Mouse (Mus musculus) embryonic fibroblast, embryonic 13.5 days (primary cell): ENCODE data around the gene Wnt2.

Source experiments
- CTCF ChIP-seq: IDR thresholded peaks from 2 replicates; pipeline ENCODE4 v1.5.1; 2011; ENCODE audit warnings: mild to moderate bottlenecking, control low read depth, low read length, moderate library complexity, borderline replicate concordance; ENCODE audit not compliant: insufficient read depth
- POLR2A ChIP-seq: IDR thresholded peaks from 2 replicates; pipeline ENCODE4 v1.6.1; 2011; ENCODE audit warnings: low read depth, mild to moderate bottlenecking, control low read depth, low read length, moderate library complexity

DNA sequence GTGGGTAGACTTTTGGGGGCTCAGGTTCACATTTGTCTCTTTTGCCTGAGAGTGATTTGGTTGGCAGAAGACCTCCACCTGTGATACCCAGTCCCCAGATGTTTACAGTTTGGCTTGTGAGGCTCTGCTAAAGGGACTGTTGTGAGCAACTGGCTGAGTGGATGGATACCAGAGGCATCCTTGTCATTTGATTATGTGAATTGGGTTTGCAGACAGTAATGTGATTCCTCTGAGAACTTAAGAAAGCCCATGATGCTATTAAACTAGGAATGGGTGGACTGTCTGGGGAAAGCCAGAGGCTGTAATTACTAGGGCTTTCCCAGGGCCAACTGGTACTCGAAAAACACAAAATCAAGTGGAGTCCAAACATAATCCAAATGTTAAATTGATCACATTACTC lies 51.0 kb downstream of the Wnt2 start:
- TF ChIP-seq POLR2A (no peak), CTCF (no peak)
